Mouse (Mus musculus) lung, postnatal 25 days (tissue): Measurements from ENCODE around the gene Tyr.

Experiments used
- DNase-seq: peaks from one replicate; pipeline ENCODE4 v3.0.0; 2022; ENCODE audit warnings: low spot score

The Tyr gene

GRCm38 (mm10) chr7:87493412-87493811 lies at the start of gene Tyr:
Gene Tyr, minus strand, starts transcription at chr7:87493512.
- DNase-seq, result no peak

- DNase-seq, result no peak
Observed at GRCm38 (mm10) chr7:87539031-87539430, 45.7 kb upstream of the Tyr start.

GRCm38 (mm10) chr7:87494124-87494682 lies 891 bp upstream of the Tyr start:
- DNase-seq, result no peak

GRCm38 (mm10) chr7:87488024-87488423 lies 5.3 kb downstream of the Tyr start:
- no peak for DNase-seq

- DNase-seq, result no peak
Observed at GRCm38 (mm10) chr7:87413271-87413670, 80.0 kb downstream of the Tyr start.

- peak; percentile 1 for DNase-seq
Observed at GRCm38 (mm10) chr7:87411373-87411772, 81.9 kb downstream of the Tyr start.

GRCm38 (mm10) chr7:87397023-87397422 lies 96.3 kb downstream of the Tyr start:
- DNase-seq, result no peak

GRCm38 (mm10) chr7:87374935-87375334 lies 118.4 kb downstream of the Tyr start:
- DNase-seq, result no peak
